Mouse (Mus musculus) myocyte (in vitro differentiated cells): ENCODE data around the gene Rbm38.

Source experiments
- CEBPB ChIP-seq: IDR thresholded peaks from 2 replicates; pipeline ENCODE4 v1.6.1; 2011; ENCODE audit warnings: mild to moderate bottlenecking, moderate library complexity; ENCODE audit not compliant: poor library complexity, insufficient read depth, severe bottlenecking
- E2F4 ChIP-seq: IDR thresholded peaks from one replicate; pipeline ENCODE4 v1.6.1; 2011; ENCODE audit warnings: mild to moderate bottlenecking, control low read depth, moderate library complexity; ENCODE audit not compliant: insufficient read depth
- MYOD1 ChIP-seq, 3 experiments: IDR thresholded peaks; one replicate each; pipeline ENCODE4 v1.6.1; 2011; ENCODE audit warnings: control low read depth in 2 of 3, low read depth in 2 of 3, mild to moderate bottlenecking in 2 of 3, moderate library complexity in 1 of 3; ENCODE audit not compliant: insufficient read length in 2 of 3, control insufficient read depth in 1 of 3
- POLR2A ChIP-seq: IDR thresholded peaks from one replicate; pipeline ENCODE4 v1.6.1; 2011; ENCODE audit warnings: low read depth, mild to moderate bottlenecking, control low read depth, moderate library complexity; ENCODE audit not compliant: insufficient read length
- POLR2AphosphoS2 ChIP-seq: IDR thresholded peaks from one replicate; pipeline ENCODE4 v1.6.1; 2011; ENCODE audit warnings: low read depth, control low read depth; ENCODE audit not compliant: insufficient read length
- TCF3 ChIP-seq: IDR thresholded peaks from one replicate; pipeline ENCODE4 v1.6.1; 2011; ENCODE audit warnings: low read depth, control low read depth; ENCODE audit not compliant: insufficient read length
- USF1 ChIP-seq: IDR thresholded peaks from one replicate; pipeline ENCODE4 v1.6.1; 2011; ENCODE audit warnings: low read depth, mild to moderate bottlenecking, control low read depth, moderate library complexity

GRCm38 (mm10) chr2:173010220-173010717, 10.0 kb upstream of the Rbm38 start:
- TF ChIP-seq POLR2A (no peak), POLR2AphosphoS2 (no peak), E2F4 (no peak), MYOD1 (IDR thresholded peaks at IDR 0.05; ENCODE audit: control insufficient read depth in 1 of 3, insufficient read length in 2 of 3, low read depth in 2 of 3) (no peak), USF1 (no peak), TCF3 (no peak), CEBPB (no peak)
